Mouse (Mus musculus) induced T-regulatory cell, adult 2 months (primary cell): ENCODE data around the gene Rnf123.

Experiments used
- DNase-seq: peaks from one replicate; pipeline ENCODE4 v3.0.0-alpha.2; 2012; ENCODE audit warnings: low read depth

The Rnf123 gene

GRCm38 (mm10) chr9:108104766-108105548, 21.8 kb upstream of the Rnf123 start:
- DNase-seq = peak; percentile 72

- no peak for DNase-seq
Measured at GRCm38 (mm10) chr9:108099619-108100018, 16.5 kb upstream of the Rnf123 start.

GRCm38 (mm10) chr9:108095949-108096712, 13.0 kb upstream of the Rnf123 start:
- no peak for DNase-seq

GRCm38 (mm10) chr9:108095518-108095917, 12.4 kb upstream of the Rnf123 start:
- peak; percentile 87 for DNase-seq

- DNase-seq = peak; percentile 61
Measured at GRCm38 (mm10) chr9:108094998-108095411, 11.9 kb upstream of the Rnf123 start.

GRCm38 (mm10) chr9:108094184-108094941, 11.2 kb upstream of the Rnf123 start, which contains the start of gene Apeh:
TSS of gene Apeh (minus strand) at chr9:108094606.
- peak; percentile 97 for DNase-seq

- no peak for DNase-seq
Measured at GRCm38 (mm10) chr9:108093586-108093985, 10.4 kb upstream of the Rnf123 start.

- DNase-seq = no peak
Measured at GRCm38 (mm10) chr9:108090611-108091120, 7.5 kb upstream of the Rnf123 start.

GRCm38 (mm10) chr9:108085261-108085660, 2.1 kb upstream of the Rnf123 start:
- no peak for DNase-seq

GRCm38 (mm10) chr9:108083561-108083960, 415 bp upstream of the Rnf123 start:
- DNase-seq = no peak

GRCm38 (mm10) chr9:108082549-108082948, 597 bp downstream of the Rnf123 start:
- peak; percentile 49 for DNase-seq

GRCm38 (mm10) chr9:108080168-108080567, 3.0 kb downstream of the Rnf123 start, which contains the start of gene Mst1:
TSS of gene Mst1 (plus strand) at chr9:108080436.
- no peak for DNase-seq

GRCm38 (mm10) chr9:108073141-108073930, 9.8 kb downstream of the Rnf123 start:
- no peak for DNase-seq

GRCm38 (mm10) chr9:108072481-108072924, 10.6 kb downstream of the Rnf123 start:
- DNase-seq = no peak

- no peak for DNase-seq
Measured at GRCm38 (mm10) chr9:108071801-108072200, 11.3 kb downstream of the Rnf123 start.

GRCm38 (mm10) chr9:108069529-108069928, 13.6 kb downstream of the Rnf123 start:
- DNase-seq = no peak

- DNase-seq = no peak
Measured at GRCm38 (mm10) chr9:108069007-108069406, 14.1 kb downstream of the Rnf123 start.

- DNase-seq = peak; percentile 93
Measured at GRCm38 (mm10) chr9:108067900-108068299, 15.2 kb downstream of the Rnf123 start.

- no peak for DNase-seq
Measured at GRCm38 (mm10) chr9:108067199-108067598, 15.9 kb downstream of the Rnf123 start.

- DNase-seq = peak; percentile 76
Measured at GRCm38 (mm10) chr9:108065491-108066011, 17.6 kb downstream of the Rnf123 start.

- no peak for DNase-seq
Measured at GRCm38 (mm10) chr9:108063361-108063760, 19.8 kb downstream of the Rnf123 start.
